Mouse (Mus musculus) bone marrow, adult 2 months (tissue): Measurements from ENCODE around the gene Pcmt1.

Experiments
- CTCF ChIP-seq: fragments of 200-500 bp; IDR thresholded peaks from 2 replicates; pipeline ENCODE4 v1.5.1; 2011; ENCODE audit warnings: low read length, control low read depth; ENCODE audit not compliant: control insufficient read depth, insufficient read depth
- POLR2A ChIP-seq: fragments of 200-500 bp; IDR thresholded peaks from 2 replicates; pipeline ENCODE4 v1.6.1; 2011; ENCODE audit warnings: low read depth, mild to moderate bottlenecking, control low read depth, low read length, borderline replicate concordance; ENCODE audit not compliant: control insufficient read depth

DNA sequence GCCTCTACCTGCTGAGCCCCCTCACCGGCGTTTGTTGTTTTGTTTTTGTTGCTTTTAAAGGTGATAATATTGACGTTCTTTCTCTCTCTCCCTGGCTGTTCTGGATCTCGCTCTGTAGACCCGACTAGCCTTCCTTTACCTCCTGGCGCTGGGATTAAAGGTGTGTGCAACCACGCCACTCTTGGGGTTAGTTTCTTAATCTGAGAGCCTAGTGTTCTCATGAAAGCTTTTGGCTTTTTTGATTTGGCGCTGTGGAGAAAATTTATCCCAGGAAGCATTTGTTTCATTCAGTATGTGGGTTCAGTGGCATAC is 45.5 kb upstream of the Pcmt1 start:
- TF ChIP-seq CTCF: no peak
- no peak for TF ChIP-seq POLR2A
